Mouse (Mus musculus) liver, embryonic 14.5 days (tissue): ENCODE measurements around the gene Gadd45a.

Source experiments
- CTCF ChIP-seq: IDR thresholded peaks from 2 replicates; pipeline ENCODE4 v1.5.1; 2016; ENCODE audit warnings: antibody characterized with exemption, low read depth, control low read depth
- EP300 ChIP-seq: IDR thresholded peaks from 2 replicates; pipeline ENCODE4 v1.6.1; 2016; ENCODE audit warnings: antibody characterized with exemption, low read depth

DNA sequence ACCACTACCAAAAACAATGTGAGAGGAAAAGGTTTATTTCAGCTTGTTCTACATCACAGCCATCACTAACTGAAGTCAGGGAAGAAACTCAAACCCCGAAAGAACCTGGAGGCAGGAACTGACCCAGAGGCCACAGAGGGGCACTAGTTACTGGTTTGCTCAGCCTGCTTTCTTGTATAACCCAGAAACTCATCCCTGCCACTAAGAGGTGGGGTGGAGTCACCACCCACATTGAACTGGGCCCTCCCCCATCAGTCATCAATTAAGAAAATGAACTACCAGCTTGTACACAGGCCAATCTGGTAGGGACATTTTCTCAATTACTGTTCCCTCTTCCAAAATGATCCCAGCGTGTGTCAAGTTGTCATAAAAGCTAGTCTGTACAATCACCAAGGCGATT lies 10.6 kb downstream of the Gadd45a start:
- no peak for TF ChIP-seq CTCF
- no peak for TF ChIP-seq EP300
